Mouse (Mus musculus) lung, embryonic 14.5 days (tissue): ENCODE results near the gene Klhl2. TPM values are rescaled to one million over a fixed set of nuclear protein-coding genes. Genes with fewer than 3 reads are reported as not detected.
A peak's percentile ranks its signal among the peaks of the same experiment; 100 is the strongest.

ENCODE experiments used
- ATAC-seq: fragments of 200-750 bp; cut with Nextera tagmentation; 2 replicates; pipeline ENCODE4 v1.8.0; 2017; ENCODE audit warnings: mild to moderate bottlenecking, moderate TSS enrichment, moderate library complexity; ENCODE audit not compliant: insufficient read depth
- DNase-seq: peaks from one replicate; pipeline ENCODE4 v3.0.0-alpha.2; 2015
- H3K27ac ChIP-seq: fragments of 300-500 bp; sonication (generic); 2 replicates; pipeline ENCODE4 v1.5.1; 2014; ENCODE audit warnings: low read depth, mild to moderate bottlenecking, moderate library complexity
- H3K27me3 ChIP-seq: fragments of 300-500 bp; sonication (generic); 2 replicates; pipeline ENCODE4 v1.6.1; 2014; ENCODE audit warnings: low read length, control low read depth; ENCODE audit not compliant: insufficient read depth
- H3K36me3 ChIP-seq: fragments of 300-500 bp; sonication (generic); 2 replicates; pipeline ENCODE4 v1.6.1; 2014; ENCODE audit warnings: control low read depth; ENCODE audit not compliant: insufficient read depth
- H3K4me1 ChIP-seq: fragments of 300-500 bp; sonication (generic); 2 replicates; pipeline ENCODE4 v1.6.1; 2014; ENCODE audit warnings: antibody characterized with exemption, control low read depth; ENCODE audit not compliant: insufficient read depth
- H3K4me2 ChIP-seq: fragments of 300-500 bp; sonication (generic); 2 replicates; pipeline ENCODE4 v1.6.1; 2014; ENCODE audit warnings: mild to moderate bottlenecking
- H3K4me3 ChIP-seq: fragments of 300-500 bp; sonication (generic); 2 replicates; pipeline ENCODE4 v1.5.1; 2014; ENCODE audit warnings: low read depth, low read length
- H3K9ac ChIP-seq: fragments of 300-500 bp; sonication (generic); 2 replicates; pipeline ENCODE4 v1.6.1; 2014
- H3K9me3 ChIP-seq: fragments of 300-500 bp; sonication (generic); 2 replicates; pipeline ENCODE4 v1.6.1; 2016; ENCODE audit warnings: low read depth, low read length, control low read depth
- CTCF ChIP-seq: IDR thresholded peaks from 2 replicates; pipeline ENCODE4 v1.5.1; 2016; ENCODE audit warnings: antibody characterized with exemption, low read depth
- WGBS: fragments of 180-500 bp; shearing (Covaris S2); extraction: QIAGEN DNeasy Blood & Tissue Kit; methylation state at CpG from one replicate; pipeline ENCODE4 v1.1.7; 2014; 5-methylcytosine and 5-hydroxymethylcytosine counted together
- polyA plus RNA-seq: library from polyadenylated mRNA; unstranded; fragments of >200 nt; fragmentation: Nextera tagmentation; extraction: Ambion mirVana; gene quantifications from 2 replicates; pipeline ENCODE4 v1.2.1, GENCODE M21; 2014

Klhl2 gene
- polyA plus RNA-seq, 1 experiment from 2014 or later, result 16.9 TPM

- ATAC-seq, result no peak
- no peak overlapping the region for H3K4me2 ChIP-seq
- H3K4me3 ChIP-seq, result no peak overlapping the region
- 30% methylated on average over 2 of the region's 2 CpGs for WGBS
- H3K27me3 ChIP-seq, result no peaks in the 10 kb centered on the region
- no peak overlapping the region for H3K9ac ChIP-seq
- H3K36me3 ChIP-seq, result no peaks in the 10 kb centered on the region
- no peak for TF ChIP-seq CTCF
- H3K9me3 ChIP-seq, result no peaks in the 10 kb centered on the region
- DNase-seq, result no peak
- no peak overlapping the region for H3K27ac ChIP-seq
- no peaks in the 10 kb centered on the region for H3K4me1 ChIP-seq
Observed at GRCm38 (mm10) chr8:64870218-64870617, 20.4 kb upstream of the Klhl2 start.

DNA sequence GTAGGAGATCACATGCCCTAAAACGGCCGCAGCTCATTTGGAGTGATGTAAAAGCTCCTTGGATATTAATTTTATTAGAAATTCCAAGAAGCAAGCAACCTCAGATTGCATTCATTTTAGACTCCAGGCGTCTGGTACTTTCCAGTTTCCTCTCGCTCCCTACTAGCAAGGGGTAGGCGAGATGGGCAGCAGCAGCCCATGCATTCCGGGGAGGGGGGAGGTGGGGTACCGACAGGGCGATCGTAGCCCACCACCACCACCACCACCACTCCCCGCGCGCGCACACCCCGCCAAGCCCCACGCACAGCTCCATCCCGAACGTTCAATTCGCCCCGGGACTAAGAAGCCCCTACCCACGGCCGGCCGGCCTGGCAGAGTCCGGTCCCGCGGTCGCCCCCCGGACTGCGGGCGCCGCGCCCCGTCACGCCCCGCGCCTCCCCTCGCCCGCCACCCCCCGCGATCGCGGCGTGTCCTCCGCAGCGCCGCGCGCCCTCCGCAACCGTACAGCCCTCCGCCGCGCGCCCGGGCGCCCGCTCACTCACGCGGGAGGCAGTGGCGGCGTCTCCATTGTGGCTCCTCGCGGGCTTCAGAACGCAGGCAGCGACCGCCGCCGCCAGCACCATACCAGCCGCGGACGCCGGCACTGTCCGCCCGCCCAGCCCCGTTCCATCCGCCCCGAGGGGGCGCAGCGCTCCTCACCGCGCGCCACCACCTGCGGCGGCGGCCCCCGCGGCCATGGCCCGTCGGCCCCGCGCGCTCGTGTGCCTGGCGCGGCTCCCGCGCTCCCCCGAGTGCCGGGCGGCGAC lies 523 bp downstream of the Klhl2 start:
- TF ChIP-seq CTCF, result no peak
- peak overlapping the region; percentile 85 for H3K4me2 ChIP-seq
- DNase-seq (peak; percentile 24), ATAC-seq (peak; percentile 87)
- H3K27me3 ChIP-seq, result no peaks in the 10 kb centered on the region
- H3K4me1 ChIP-seq, result peaks cover 3% of the 10 kb centered on the region; the same call in 1 of the 2 replicates
- WGBS, result 0% methylated on average over 76 of the region's 100 CpGs
- H3K9me3 ChIP-seq, result no peaks in the 10 kb centered on the region
- peak overlapping the region; percentile 69 for H3K27ac ChIP-seq
- no peaks in the 10 kb centered on the region for H3K36me3 ChIP-seq
- peak overlapping the region; percentile 77 for H3K9ac ChIP-seq
- peak overlapping the region; percentile 88 for H3K4me3 ChIP-seq

DNA sequence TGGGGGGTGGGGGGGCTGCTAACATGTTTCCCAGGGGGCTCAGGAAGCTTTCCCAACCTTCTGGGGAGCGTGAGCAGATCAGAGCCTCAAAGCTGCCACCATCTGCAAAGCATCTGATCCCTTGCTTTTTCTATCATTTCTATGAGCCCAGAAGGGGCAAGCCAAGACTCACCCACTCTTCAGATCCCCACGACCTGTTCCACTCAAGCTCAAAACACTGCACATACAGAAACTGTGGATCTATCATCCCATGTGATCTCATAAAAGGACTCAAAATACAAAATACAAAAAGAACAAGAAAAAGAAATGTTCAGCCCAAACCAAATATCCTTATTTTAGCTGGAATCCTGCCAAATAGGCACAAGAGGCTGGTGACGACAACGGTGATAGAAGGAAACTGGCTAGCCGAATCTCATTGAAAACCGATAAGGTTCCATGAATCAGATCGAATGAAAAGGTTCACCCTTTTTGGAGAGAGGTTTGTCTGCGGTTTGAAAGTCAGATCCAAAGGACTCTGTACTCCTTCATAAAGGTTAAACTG lies 1.5 kb downstream of the Klhl2 start:
- Histone ChIP-seq H3K27me3 (no peaks in the 10 kb centered on the region), H3K27ac (no peak overlapping the region), H3K36me3 (no peaks in the 10 kb centered on the region), H3K9me3 (no peaks in the 10 kb centered on the region), H3K9ac (no peak overlapping the region), H3K4me1 (peaks cover 8% of the 10 kb centered on the region; the same call in 1 of the 2 replicates), H3K4me2 (peak overlapping the region; percentile 85), H3K4me3 (peak overlapping the region; percentile 88)
- 10% methylated on average over 8 of the region's 8 CpGs for WGBS
- DNase-seq, result peak; percentile 48
- no peak for TF ChIP-seq CTCF
- no peak for ATAC-seq

- Histone ChIP-seq H3K4me2 (peak overlapping the region; percentile 85; the same call in 1 of the 2 replicates), H3K27me3 (no peaks in the 10 kb centered on the region), H3K9me3 (no peaks in the 10 kb centered on the region), H3K27ac (no peak overlapping the region), H3K9ac (no peak overlapping the region), H3K4me3 (no peak overlapping the region), H3K36me3 (no peaks in the 10 kb centered on the region), H3K4me1 (peaks cover 8% of the 10 kb centered on the region; the same call in 1 of the 2 replicates)
- no peak for ATAC-seq
- no peak for DNase-seq
- no peak for TF ChIP-seq CTCF
- 26% methylated on average over 2 of the region's 2 CpGs for WGBS
Observed at GRCm38 (mm10) chr8:64847650-64848049, 2.2 kb downstream of the Klhl2 start.

DNA sequence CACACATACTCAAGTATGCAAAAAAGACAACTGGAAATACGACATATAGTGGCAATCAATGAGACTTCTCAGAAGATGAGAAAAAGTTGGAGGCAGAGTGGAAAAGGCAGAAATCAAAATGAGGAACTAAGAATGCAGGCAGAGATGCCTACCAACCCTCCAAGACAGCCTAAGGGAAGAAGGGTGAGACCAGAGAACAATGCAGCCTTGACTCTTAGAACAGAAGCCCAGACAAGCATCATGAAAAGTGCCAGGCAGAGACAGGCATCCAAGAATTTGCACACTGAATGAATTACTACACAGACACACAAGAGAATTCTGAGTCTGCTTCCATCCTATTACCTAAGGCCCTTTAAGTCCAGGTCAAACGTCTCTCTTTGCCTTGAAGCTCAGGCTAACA lies 2.6 kb downstream of the Klhl2 start:
- Histone ChIP-seq H3K4me2 (no peak overlapping the region; the same call in 1 of the 2 replicates), H3K27ac (no peak overlapping the region), H3K9ac (no peak overlapping the region), H3K4me1 (peaks cover 8% of the 10 kb centered on the region; the same call in 1 of the 2 replicates), H3K27me3 (no peaks in the 10 kb centered on the region), H3K4me3 (no peak overlapping the region), H3K9me3 (no peaks in the 10 kb centered on the region), H3K36me3 (no peaks in the 10 kb centered on the region)
- no peak for TF ChIP-seq CTCF
- ATAC-seq, result no peak
- WGBS, result 51% methylated on average over 2 of the region's 2 CpGs
- DNase-seq, result no peak

DNA sequence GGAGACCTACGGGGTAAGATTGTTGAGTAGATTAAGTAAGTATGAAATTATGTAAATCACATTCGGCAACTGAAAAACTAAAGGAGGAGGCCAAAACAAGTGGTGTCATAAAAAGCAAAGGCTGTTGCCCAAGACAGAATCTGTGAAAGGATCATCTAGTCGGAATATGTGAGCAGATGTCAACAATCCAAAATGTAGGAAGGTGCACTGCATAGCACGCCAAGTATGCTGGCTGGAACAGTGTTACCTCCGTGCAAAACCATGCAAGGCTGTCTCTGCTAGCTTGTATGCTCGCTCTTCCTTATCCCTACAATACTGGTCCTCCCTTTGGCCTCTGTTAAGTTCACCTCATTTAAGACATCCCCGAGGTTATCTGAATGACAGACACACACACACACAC lies 4.5 kb downstream of the Klhl2 start:
- DNase-seq, result no peak
- ATAC-seq, result no peak
- H3K27ac ChIP-seq, result no peak overlapping the region
- TF ChIP-seq CTCF, result no peak
- WGBS, result 76% methylated on average over 7 of the region's 7 CpGs
- no peaks in the 10 kb centered on the region for H3K27me3 ChIP-seq
- H3K9ac ChIP-seq, result no peak overlapping the region
- H3K4me3 ChIP-seq, result no peak overlapping the region
- no peaks in the 10 kb centered on the region for H3K36me3 ChIP-seq
- H3K9me3 ChIP-seq, result no peaks in the 10 kb centered on the region
- H3K4me2 ChIP-seq, result no peak overlapping the region
- H3K4me1 ChIP-seq, result peaks cover 8% of the 10 kb centered on the region; the same call in 1 of the 2 replicates

- no peak overlapping the region for H3K4me3 ChIP-seq
- WGBS, result 63% methylated on average over 4 of the region's 4 CpGs
- ATAC-seq, result peak; percentile 58
- TF ChIP-seq CTCF, result no peak
- DNase-seq, result peak; percentile 75
- H3K27ac ChIP-seq, result no peak overlapping the region
- no peaks in the 10 kb centered on the region for H3K36me3 ChIP-seq
- no peaks in the 10 kb centered on the region for H3K9me3 ChIP-seq
- H3K4me1 ChIP-seq, result peaks cover 8% of the 10 kb centered on the region; the same call in 1 of the 2 replicates
- no peaks in the 10 kb centered on the region for H3K27me3 ChIP-seq
- H3K4me2 ChIP-seq, result no peak overlapping the region
- no peak overlapping the region for H3K9ac ChIP-seq
Observed at GRCm38 (mm10) chr8:64844043-64844481, 5.8 kb downstream of the Klhl2 start.
